Mouse (Mus musculus): Measurements from ENCODE around the gene Slc35f1. TPM values are rescaled to one million over a fixed set of nuclear protein-coding genes. Genes with fewer than 3 reads are reported as not detected.
"Not testable (repeated sequence)": the region's sequence is repeated elsewhere in the genome, so short reads cannot be mapped to it uniquely, and the experiment has no call there.

The Slc35f1 gene
- polyA plus RNA-seq, 1 experiment: 0.50 TPM

- no peak for DNase-seq (ENCODE audit: low read depth, low spot score)
- WGBS: 82% methylated on average over 1 of the region's 1 CpGs
These were observed 70.2 kb downstream of the Slc35f1 start for GRCm38 (mm10) chr10:52760527-52760926.

DNA sequence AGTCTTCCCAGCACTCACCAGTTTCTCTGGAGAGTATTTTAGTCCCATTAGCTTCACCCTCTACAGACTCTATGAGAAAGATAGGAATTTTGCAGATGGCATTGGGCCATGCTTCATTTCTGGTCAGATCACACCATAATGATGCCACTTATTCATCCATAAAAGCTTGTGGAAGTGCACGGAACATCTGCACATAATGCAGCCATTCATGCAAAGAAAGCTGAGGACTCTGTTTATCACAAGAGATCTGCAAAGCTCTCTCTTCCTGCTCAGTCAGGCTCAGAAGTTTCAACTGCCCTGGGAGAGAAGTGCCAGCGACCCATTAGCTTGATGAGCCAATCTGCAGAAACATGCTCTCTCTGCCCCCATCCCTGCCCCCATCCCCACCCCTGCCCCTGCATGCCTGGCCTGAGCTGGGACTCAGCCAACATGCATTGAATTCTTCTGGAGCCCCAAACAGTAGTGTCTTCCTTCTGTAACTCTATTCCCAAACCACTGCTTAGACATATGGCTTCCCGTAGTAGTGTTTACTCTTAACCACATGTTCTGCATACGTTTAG lies 89.7 kb downstream of the Slc35f1 start:
- 51% methylated on average over 4 of the region's 4 CpGs for WGBS

DNA sequence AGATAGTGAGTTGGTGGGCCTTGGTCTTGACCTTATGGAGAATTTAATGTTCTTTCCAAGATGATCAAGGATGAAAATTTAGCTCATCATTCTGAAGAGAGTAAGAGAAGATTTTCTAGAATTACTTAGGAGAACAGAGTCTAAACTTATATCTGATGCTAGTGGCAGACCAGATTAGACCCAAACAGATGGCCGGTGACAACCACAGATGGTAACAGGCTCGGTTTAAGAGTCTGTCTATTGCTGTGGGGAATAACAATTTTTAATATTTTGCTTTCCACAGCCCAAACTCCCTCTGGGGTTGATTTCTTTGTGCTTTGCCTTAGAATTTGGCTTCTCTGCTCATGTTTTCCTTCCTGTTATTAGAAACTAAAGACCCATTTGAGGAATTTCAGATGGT lies 96.7 kb downstream of the Slc35f1 start:
- DNase-seq (ENCODE audit: low read depth, low spot score): no peak
- WGBS: 71% methylated on average over 2 of the region's 2 CpGs

More for the DNA sequence above, 89.7 kb downstream of the Slc35f1 start:
- no peak for DNase-seq (ENCODE audit: low read depth, low spot score)

GRCm38 (mm10) chr10:52791560-52791959 lies 101.2 kb downstream of the Slc35f1 start:
- WGBS: 83% methylated on average over 6 of the region's 6 CpGs
- DNase-seq (ENCODE audit: low read depth, low spot score): no peak

- no peak for DNase-seq (ENCODE audit: low read depth, low spot score)
- 87% methylated on average over 4 of the region's 4 CpGs for WGBS
These were observed 107.1 kb downstream of the Slc35f1 start for GRCm38 (mm10) chr10:52797454-52797853.

DNA sequence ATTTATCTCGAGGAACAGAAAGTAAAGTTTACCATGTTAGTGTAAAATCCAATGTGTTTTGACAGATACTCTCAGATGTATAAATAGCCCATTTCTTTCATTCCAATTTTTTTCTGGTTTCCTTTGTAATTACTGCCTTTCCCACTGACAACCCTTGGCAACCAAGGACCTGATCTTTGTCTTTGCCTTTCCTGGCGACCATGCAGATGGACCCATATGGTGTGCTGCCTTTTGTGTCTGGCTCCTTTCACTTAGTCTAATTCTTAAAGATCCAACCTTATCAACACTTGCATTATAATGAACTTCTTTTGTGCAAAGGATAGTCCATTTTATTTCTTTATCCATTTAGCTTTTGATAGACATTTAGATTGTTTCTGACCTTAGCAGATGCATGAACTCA lies 117.5 kb downstream of the Slc35f1 start:
- DNase-seq (ENCODE audit: low read depth, low spot score): no peak
- WGBS: 54% methylated on average over 2 of the region's 2 CpGs

GRCm38 (mm10) chr10:52812861-52813260 lies 122.5 kb downstream of the Slc35f1 start:
- WGBS: 88% methylated on average over 4 of the region's 4 CpGs

DNA sequence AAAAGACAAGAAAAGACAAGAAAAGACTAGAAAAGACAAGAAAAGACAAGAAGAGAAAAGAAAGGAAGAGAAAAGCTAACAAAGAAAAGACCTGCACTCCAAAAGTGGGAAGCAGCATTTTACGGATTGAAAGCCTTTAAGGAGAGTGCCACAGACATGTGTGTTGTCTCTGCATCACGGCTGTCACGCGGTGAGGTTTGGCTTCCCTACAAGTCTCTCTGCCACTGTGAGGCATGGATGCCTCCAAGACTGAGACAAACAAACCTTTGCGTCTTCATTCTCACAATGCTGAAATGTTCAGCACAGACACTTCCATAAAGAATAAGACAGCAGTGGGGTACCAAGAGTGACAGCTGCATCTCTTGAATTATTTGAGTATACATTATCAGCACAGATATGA lies 124.0 kb downstream of the Slc35f1 start:
- no peak for DNase-seq (ENCODE audit: low read depth, low spot score)
- WGBS: 87% methylated on average over 5 of the region's 5 CpGs

More at GRCm38 (mm10) chr10:52812861-52813260, 122.5 kb downstream of the Slc35f1 start:
- no peak for DNase-seq (ENCODE audit: low read depth, low spot score)

- WGBS: 91% methylated on average over 1 of the region's 1 CpGs
- DNase-seq (ENCODE audit: low read depth, low spot score): no peak
These were observed 129.3 kb downstream of the Slc35f1 start for GRCm38 (mm10) chr10:52819661-52820060.

DNA sequence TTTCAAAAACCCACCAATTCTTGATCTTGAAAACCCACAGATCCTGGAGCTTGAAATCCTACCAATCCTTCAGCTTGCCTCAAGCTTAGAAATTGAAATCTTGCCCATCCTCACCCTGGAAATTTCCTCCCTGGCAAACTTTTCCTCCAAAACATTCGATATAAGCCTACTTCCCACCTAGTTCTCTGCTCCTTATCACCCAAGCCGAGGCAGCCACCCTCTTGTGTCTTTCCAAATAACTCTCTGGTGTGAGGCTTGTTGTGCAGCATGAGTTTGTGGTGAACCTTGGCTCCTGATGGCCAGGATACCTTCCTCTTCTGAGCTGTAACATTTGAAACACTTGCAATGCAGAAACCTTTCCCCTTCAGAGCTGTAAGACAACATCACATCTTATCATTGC lies 132.6 kb downstream of the Slc35f1 start:
- 59% methylated on average over 2 of the region's 2 CpGs for WGBS
- DNase-seq (ENCODE audit: low read depth, low spot score): no peak

DNA sequence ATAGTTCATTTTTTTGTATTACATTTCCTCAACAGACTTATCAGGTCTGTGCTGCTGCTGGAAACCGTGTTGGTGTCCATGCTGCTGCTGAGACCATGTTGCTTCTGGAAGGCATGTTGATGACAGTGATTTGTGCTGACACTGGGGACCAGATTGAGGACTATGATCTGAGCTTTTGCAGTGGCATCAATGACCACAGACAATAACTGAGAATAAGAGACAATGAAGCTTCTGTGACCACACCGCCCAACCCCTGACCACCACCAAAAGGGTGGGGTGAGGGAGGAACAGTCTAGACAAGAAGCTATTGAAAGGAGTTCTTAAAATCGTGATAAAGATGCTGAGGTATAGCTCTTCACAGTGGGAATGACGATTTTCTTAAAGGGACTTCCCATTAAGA lies 135.4 kb downstream of the Slc35f1 start:
- 67% methylated on average over 4 of the region's 4 CpGs for WGBS
- no peak for DNase-seq (ENCODE audit: low read depth, low spot score)

DNA sequence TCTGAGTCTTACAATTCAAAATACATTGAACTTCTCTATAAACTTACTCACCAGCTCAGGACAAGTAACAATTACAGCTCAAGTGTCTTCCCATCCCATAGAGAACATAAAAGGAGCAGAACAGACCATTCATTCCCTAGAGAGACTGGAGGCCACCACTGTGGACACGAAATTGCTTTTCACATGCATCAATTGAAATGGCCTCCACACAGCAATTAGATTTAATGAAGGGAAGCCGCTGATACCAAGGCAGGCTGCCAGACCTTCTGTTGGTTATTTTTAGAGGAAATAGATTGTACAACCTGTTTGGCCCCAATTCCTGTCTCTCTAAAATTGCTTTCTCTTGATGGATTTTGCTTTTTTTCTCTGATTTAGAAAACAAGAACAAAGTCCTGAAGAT lies 150.5 kb downstream of the Slc35f1 start:
- DNase-seq (ENCODE audit: low read depth, low spot score): no peak
- 64% methylated on average over 2 of the region's 2 CpGs for WGBS

DNA sequence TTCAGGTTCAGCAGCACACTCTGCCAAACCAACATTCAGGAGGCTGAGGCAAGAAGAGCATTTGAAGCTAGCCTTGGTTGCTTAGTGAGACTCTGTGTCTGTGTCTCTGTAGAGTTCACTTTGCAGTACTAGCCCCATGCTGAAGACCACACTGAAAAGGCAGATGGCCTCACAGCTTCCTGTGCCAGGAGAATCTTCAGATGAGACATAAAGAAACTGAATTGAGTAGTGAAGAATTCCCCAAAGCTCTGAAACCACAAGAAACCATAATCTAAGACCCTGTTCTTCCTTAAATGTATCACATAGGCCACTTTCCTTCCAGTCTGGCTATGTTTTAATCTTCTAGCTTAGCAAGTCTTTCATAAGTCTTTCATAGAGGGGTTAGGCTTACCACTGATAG lies 161.7 kb downstream of the Slc35f1 start:
- no peak for DNase-seq (ENCODE audit: low read depth, low spot score)

- DNase-seq (ENCODE audit: low read depth, low spot score): no peak
- 41% methylated on average over 2 of the region's 2 CpGs for WGBS
These were observed 170.5 kb downstream of the Slc35f1 start for GRCm38 (mm10) chr10:52860851-52861250.

- DNase-seq (ENCODE audit: low read depth, low spot score): no peak
- WGBS: 72% methylated on average over 5 of the region's 5 CpGs
These were observed 174.6 kb downstream of the Slc35f1 start for GRCm38 (mm10) chr10:52864936-52865335.

DNA sequence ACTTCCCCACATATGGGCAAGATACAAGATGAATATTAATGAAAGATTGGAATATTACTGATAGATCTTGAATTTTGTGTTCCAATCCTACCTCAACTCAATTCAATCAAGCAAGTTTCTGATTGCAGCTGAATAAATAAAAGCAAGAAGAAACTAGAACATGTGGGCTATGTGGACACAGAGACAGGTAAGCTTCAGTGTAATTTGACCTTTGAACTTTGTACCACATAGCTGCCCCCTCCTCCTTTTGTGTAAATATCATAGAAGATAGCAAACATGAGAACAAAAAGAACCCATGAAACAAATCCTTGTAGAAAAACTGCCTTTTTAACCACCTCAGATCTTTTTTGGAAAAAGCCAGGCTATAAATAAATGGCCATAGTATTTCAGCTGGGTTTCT lies 180.8 kb downstream of the Slc35f1 start:
- no peak for DNase-seq (ENCODE audit: low read depth, low spot score)

- WGBS: 75% methylated on average over 9 of the region's 9 CpGs
- DNase-seq (ENCODE audit: low read depth, low spot score): no peak
These were observed 183.8 kb downstream of the Slc35f1 start for GRCm38 (mm10) chr10:52874133-52874532.

- no peak for DNase-seq (ENCODE audit: low read depth, low spot score)
These were observed 184.4 kb downstream of the Slc35f1 start for GRCm38 (mm10) chr10:52874712-52875111.

DNA sequence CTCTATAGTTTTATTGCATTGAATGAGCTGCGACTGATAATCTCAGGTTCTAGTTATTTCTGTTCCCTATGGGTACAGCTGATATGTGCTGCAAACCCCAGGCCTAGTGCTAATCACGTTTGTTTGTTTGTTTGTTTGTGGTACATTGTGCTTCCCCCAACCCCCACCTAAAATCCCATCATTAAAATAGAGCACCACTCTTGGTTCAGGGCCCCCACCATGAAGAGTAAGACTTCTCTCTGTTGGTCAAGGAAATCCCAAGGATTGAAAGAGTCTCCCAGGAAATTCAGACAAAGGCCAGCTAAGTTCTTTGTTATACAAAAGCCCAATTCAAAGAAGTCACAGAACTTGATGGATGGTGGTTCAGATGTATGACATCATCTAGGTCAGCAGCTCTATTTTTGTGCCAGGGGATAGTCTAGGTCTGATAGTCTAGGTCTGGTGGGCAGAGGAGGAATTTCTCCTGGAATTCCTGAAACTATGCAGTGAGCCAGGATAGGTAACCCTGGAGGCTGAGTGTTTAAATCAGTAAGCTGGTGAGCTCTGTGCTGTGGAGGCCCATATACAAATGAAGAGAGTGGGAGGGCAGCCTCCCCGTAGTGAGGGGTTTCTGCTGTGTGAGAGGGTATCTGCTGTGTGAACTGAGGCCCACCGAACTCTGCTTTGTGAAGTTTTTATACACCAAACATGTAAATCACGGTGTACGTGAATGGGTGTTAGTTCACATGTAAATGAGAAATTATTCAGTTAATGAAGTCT lies 187.1 kb downstream of the Slc35f1 start:
- WGBS: 65% methylated on average over 6 of the region's 6 CpGs
- no peak for DNase-seq (ENCODE audit: low read depth, low spot score)

GRCm38 (mm10) chr10:52878093-52878801 lies 187.9 kb downstream of the Slc35f1 start:
- 64% methylated on average over 4 of the region's 4 CpGs for WGBS
- no peak for DNase-seq (ENCODE audit: low read depth, low spot score)

DNA sequence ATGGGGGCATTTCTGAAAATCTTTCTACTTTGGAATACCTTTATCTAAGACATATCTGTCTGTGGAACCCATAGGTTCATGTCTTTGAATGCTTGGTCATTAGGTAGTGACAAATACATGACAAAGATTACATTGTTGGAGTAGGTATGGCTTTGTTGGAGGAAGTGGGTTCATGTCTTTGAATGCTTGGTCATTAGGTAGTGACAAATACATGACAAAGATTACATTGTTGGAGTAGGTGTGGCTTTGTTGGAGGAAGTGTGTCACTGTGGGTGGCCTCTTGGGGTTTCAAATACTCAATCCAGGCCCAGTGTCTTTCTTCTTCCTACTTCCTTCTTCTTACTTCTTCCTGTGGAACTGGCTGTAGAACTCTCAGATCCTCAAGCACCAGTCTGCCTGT lies 206.4 kb downstream of the Slc35f1 start:
- DNase-seq (ENCODE audit: low read depth, low spot score): not testable (repeated sequence)
